Mouse (Mus musculus) telencephalon, adult 2 months (tissue): ENCODE results near the gene Krtap19-4.

Experiments
- DNase-seq: peaks from one replicate; pipeline ENCODE4 v3.0.0-alpha.2; 2011; ENCODE audit warnings: low read depth, low spot score

Gene Krtap19-4

DNA sequence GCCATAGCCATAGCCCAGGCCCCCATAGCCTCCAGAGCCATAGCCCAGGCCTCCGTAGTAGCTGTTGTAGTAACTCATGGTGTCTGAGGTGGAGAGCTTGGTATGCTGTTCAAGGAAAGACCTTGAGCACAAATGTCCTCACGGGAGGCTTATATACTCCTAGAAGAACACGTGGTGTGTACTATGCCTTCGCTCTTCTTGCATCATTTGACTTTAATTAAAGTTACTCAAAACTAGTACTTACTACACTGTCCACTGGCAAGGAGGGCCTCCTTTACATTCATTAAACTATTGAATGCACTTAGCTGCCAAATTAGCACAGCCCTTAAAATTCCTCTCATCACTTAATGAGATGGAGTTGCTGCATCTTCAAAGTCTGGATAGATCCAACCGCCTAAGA is at the start of gene Krtap19-4:
Gene Krtap19-4 (minus strand): TSS at position 101 of the 400 bp plus-strand sequence.
- DNase-seq: no peak

DNA sequence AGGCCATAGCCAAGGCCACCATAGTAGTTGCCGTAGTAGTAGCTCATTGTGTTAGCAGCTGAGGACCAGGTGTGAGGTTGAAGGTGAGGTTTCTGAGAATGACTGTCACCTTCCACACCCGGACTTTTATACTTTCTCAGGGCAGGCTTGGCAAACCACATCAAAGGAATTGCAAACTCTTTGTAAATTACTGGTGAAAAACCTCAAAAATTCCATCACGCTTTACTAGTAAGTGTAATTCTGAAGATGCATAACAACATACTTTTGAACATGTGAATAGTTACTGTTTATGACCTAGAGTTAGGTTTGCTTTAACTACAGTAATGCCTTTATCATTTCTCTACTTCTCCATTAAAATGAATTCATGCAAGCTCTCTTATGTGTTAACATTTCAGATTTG is 47.3 kb upstream of the Krtap19-4 start, which contains the start of gene Krtap19-9b:
Gene Krtap19-9b (minus strand): TSS at position 101 of the 400 bp plus-strand sequence.
- no peak for DNase-seq

DNA sequence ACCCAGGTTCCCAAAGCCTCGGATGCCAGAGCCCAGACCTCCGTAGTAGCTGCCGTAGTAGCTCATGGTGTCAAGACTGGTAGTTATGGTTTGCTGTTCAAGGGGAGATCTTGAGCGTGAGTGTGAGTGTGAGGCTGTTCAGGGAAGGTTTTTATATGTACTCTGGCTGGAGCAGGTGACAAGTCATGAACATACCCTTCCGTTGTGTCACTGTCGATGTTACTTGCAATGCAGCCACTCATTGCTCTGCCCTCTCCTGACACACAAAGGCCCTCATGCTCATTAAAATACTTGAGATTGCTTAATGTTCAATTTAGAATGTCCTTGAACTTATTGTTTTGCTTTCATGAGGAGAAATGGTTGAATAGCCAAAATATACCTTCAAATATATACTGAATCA is 11.5 kb upstream of the Krtap19-4 start, which contains the start of gene Krtap19-5:
Gene Krtap19-5 (minus strand): TSS at position 101 of the 400 bp plus-strand sequence.
- no peak for DNase-seq

DNA sequence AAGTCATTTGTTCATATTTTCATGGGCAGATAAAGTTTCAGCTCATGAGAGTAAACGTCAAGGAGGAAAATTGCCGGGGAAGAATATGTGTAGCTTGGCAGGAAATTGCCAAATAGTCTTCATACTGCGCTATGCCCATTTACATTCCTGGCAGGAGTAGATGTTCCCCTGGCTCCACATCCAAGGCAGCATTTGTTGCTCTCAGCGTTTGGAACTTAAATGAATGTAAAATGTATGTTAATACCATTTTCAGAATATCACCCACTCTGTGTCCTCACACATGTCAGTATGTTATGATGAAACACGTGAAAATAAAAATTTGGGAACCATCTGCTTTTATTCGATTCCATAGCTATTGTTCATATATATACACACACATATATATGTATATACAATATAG is 2.0 kb upstream of the Krtap19-4 start:
- DNase-seq: no peak

GRCm38 (mm10) chr16:88877938-88878337 is 7.0 kb downstream of the Krtap19-4 start, which contains the start of gene Krtap19-3:
Gene Krtap19-3, minus strand, starts transcription at chr16:88878038.
- no peak for DNase-seq

- DNase-seq: no peak
Measured at GRCm38 (mm10) chr16:88874169-88874568, 10.7 kb downstream of the Krtap19-4 start, which contains the start of gene Krtap19-2. Gene Krtap19-2, minus strand, starts transcription at chr16:88874269.

GRCm38 (mm10) chr16:88869311-88869710 is 15.6 kb downstream of the Krtap19-4 start, which contains the start of gene Krtap19-1:
Gene Krtap19-1, minus strand, starts transcription at chr16:88869411.
- no peak for DNase-seq

- no peak for DNase-seq
Measured at GRCm38 (mm10) chr16:88864887-88865407, 19.9 kb downstream of the Krtap19-4 start.

GRCm38 (mm10) chr16:88851450-88851849 is 33.4 kb downstream of the Krtap19-4 start:
- DNase-seq: no peak

DNA sequence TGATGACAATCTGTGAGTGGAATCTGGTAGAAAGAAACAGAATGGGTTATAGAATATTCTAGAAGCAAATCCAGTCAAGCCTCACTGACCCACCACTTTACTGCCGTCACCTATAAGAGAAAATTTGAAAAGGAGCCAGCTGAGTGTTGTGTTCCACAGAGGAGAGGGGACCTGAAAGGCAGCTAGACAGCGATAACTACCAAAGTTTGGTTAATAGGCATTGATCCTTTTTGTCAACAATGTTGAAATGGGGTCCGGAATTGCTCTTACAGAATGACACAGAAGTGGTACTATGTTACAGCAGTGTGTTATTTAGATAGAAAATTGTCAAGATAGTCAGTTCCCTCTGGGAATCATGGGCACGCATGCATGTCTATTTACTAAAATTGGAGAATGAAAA is 36.3 kb downstream of the Krtap19-4 start:
- no peak for DNase-seq

DNA sequence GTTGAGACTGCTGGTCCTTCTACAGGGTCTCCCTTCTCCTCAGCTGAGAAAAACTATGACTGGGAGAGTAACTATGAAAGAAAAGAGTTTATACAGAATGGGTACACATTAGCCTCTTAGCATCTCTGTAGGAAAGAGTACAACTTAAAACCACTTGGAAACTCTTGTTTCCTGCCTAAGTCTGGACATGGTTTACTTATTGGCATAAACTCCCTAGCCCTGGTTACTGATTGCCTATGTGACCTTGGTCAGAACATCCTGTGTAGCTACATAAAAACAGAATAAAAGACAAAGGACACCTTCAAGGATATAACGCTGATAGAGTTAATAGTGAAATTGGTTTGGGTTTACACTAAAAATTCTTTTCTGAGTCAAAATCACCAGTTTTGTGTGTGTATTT is 37.5 kb downstream of the Krtap19-4 start:
- no peak for DNase-seq
